Mouse (Mus musculus) midbrain, embryonic 10.5 days (tissue): Measurements from ENCODE around the gene Acsl6. TPM values are rescaled to one million over a fixed set of nuclear protein-coding genes. Genes with fewer than 3 reads are reported as not detected.

ENCODE experiments used
- DNase-seq: peaks from one replicate; pipeline ENCODE4 v3.0.0-alpha.2; 2017; ENCODE audit warnings: low spot score
- H3K27ac ChIP-seq: fragments of 300-500 bp; sonication (generic); replicated peaks from 2 replicates; pipeline ENCODE4 v1.5.1; 2016; ENCODE audit warnings: mild to moderate bottlenecking
- H3K27me3 ChIP-seq: fragments of 300-500 bp; sonication (generic); 2 replicates; pipeline ENCODE4 v1.6.1; 2016; ENCODE audit warnings: low read depth, mild to moderate bottlenecking; ENCODE audit not compliant: poor library complexity, severe bottlenecking
- H3K36me3 ChIP-seq: fragments of 300-500 bp; sonication (generic); 2 replicates; pipeline ENCODE4 v1.6.1; 2016; ENCODE audit warnings: mild to moderate bottlenecking, moderate library complexity
- H3K4me1 ChIP-seq: fragments of 300-500 bp; sonication (generic); 2 replicates; pipeline ENCODE4 v1.6.1; 2016
- H3K4me3 ChIP-seq: fragments of 300-500 bp; sonication (generic); 2 replicates; pipeline ENCODE4 v1.5.1; 2016; ENCODE audit warnings: mild to moderate bottlenecking, moderate library complexity
- H3K9me3 ChIP-seq: fragments of 300-500 bp; sonication (generic); replicated peaks from 2 replicates; pipeline ENCODE4 v1.6.1; 2016; ENCODE audit warnings: mild to moderate bottlenecking
- WGBS: fragments of 180-500 bp; shearing (Covaris S2); methylation state at CpG from one replicate; pipeline ENCODE4 v1.1.7; 2016; 5-methylcytosine and 5-hydroxymethylcytosine counted together
- polyA plus RNA-seq: library from polyadenylated mRNA; unstranded; fragments of >200 nt; fragmentation: Nextera tagmentation; extraction: Ambion mirVana; gene quantifications from 2 replicates; pipeline ENCODE4 v1.2.1, GENCODE M21; 2016

Gene Acsl6
- 14.4 and 20.4 TPM in 2 replicates for polyA plus RNA-seq

GRCm38 (mm10) chr11:54303728-54304470 lies at the start of gene Acsl6:
Gene Acsl6 (plus strand): TSS chr11:54303798.
- WGBS = under 1% methylated on average over 58 of the region's 59 CpGs
- H3K36me3 ChIP-seq = no peaks in the 10 kb centered on the region
- H3K4me3 ChIP-seq = peak within 1 kb of the TSS; percentile 90
- peaks cover 12% of the 10 kb centered on the region for H3K27me3 ChIP-seq
- peak within 1 kb of the TSS; percentile 95 for H3K27ac ChIP-seq
- peak; percentile 67 for DNase-seq
- H3K4me1 ChIP-seq = peaks cover 45% of the 10 kb centered on the region
- no peaks in the 10 kb centered on the region; the same call in 1 of the 2 replicates for H3K9me3 ChIP-seq

- DNase-seq = no peak
- H3K27ac ChIP-seq = no peak overlapping the region
- WGBS = 55% methylated on average over 4 of the region's 4 CpGs
These were observed 49.5 kb upstream of the Acsl6 start for GRCm38 (mm10) chr11:54254114-54254513.

DNA sequence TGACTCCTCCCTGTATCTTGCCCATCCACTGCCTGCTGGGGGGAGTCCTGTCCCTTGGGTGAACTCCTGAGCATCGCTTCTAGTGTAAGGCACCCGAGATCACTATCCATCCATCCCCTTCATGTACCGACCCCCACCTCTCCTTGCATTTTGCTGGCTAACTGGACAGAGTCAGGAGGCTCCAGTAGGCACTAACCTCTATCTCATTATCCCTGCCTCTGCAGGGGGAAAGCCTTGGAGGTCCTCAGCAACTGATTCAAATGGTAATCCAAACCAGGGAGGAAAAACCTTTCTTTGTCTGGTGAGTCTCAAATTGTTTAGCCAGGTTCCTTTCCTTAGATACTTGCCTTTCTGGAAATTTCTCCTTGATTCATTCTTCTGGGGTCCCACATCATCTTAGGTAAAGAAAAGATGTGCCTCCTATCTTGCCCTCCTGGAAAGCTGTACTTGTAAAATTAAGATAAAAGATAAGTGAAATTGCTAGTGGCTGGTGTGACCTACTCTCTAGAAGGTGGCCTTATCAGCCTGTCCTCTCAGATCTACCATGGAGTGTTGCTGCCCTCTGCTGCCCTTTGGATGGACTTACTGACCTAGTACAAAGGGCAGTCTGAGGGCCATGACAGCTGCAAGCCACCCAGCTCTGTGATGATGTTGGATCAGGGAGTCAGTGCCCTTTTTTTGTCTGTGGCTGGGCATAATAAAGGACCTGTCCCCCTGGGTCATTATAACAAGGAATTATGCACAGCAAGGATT lies 46.8 kb upstream of the Acsl6 start:
- Histone ChIP-seq H3K27ac (peak overlapping the region; percentile 29), H3K4me3 (no peak overlapping the region), H3K36me3 (no peaks in the 10 kb centered on the region), H3K9me3 (no peaks in the 10 kb centered on the region), H3K27me3 (peaks cover 10% of the 10 kb centered on the region), H3K4me1 (peaks cover 11% of the 10 kb centered on the region)
- DNase-seq = peak; percentile 79
- 43% methylated on average over 3 of the region's 3 CpGs for WGBS

More at GRCm38 (mm10) chr11:54254114-54254513, 49.5 kb upstream of the Acsl6 start:
- Histone ChIP-seq H3K4me3 (no peak overlapping the region), H3K36me3 (no peaks in the 10 kb centered on the region), H3K27me3 (peaks cover 10% of the 10 kb centered on the region), H3K9me3 (no peaks in the 10 kb centered on the region), H3K4me1 (peaks cover 11% of the 10 kb centered on the region)

GRCm38 (mm10) chr11:54263405-54264031 lies 40.1 kb upstream of the Acsl6 start:
- no peaks in the 10 kb centered on the region for H3K9me3 ChIP-seq
- no peaks in the 10 kb centered on the region for H3K4me1 ChIP-seq
- 7% methylated on average over 1 of the region's 1 CpGs for WGBS
- no peak for DNase-seq
- H3K27me3 ChIP-seq = no peaks in the 10 kb centered on the region
- H3K4me3 ChIP-seq = no peak overlapping the region
- no peaks in the 10 kb centered on the region for H3K36me3 ChIP-seq
- H3K27ac ChIP-seq = no peak overlapping the region

- H3K27me3 ChIP-seq = no peaks in the 10 kb centered on the region
- no peaks in the 10 kb centered on the region for H3K4me1 ChIP-seq
- no peaks in the 10 kb centered on the region for H3K9me3 ChIP-seq
- 52% methylated on average over 2 of the region's 2 CpGs for WGBS
- peak; percentile 43 for DNase-seq
- H3K4me3 ChIP-seq = no peak overlapping the region
- no peak overlapping the region for H3K27ac ChIP-seq
- H3K36me3 ChIP-seq = no peaks in the 10 kb centered on the region
These were observed 39.1 kb upstream of the Acsl6 start for GRCm38 (mm10) chr11:54264542-54264941.

GRCm38 (mm10) chr11:54267177-54267576 lies 36.4 kb upstream of the Acsl6 start, which contains the start of gene Il3:
Gene Il3 (minus strand): TSS chr11:54267277.
- Histone ChIP-seq H3K4me1 (no peaks in the 10 kb centered on the region), H3K4me3 (no peak within 1 kb of the TSS), H3K9me3 (no peaks in the 10 kb centered on the region), H3K36me3 (no peaks in the 10 kb centered on the region), H3K27ac (no peak within 1 kb of the TSS), H3K27me3 (no peaks in the 10 kb centered on the region)
- 85% methylated on average over 6 of the region's 6 CpGs for WGBS
- DNase-seq = no peak

GRCm38 (mm10) chr11:54269191-54269896 lies 34.3 kb upstream of the Acsl6 start:
- WGBS = 76% methylated on average over 3 of the region's 3 CpGs
- Histone ChIP-seq H3K27ac (no peak overlapping the region), H3K9me3 (no peaks in the 10 kb centered on the region), H3K27me3 (no peaks in the 10 kb centered on the region), H3K4me1 (peaks cover 3% of the 10 kb centered on the region; the same call in 1 of the 2 replicates), H3K4me3 (no peak overlapping the region), H3K36me3 (no peaks in the 10 kb centered on the region)
- DNase-seq = no peak

GRCm38 (mm10) chr11:54271437-54271949 lies 32.1 kb upstream of the Acsl6 start:
- Histone ChIP-seq H3K4me3 (no peak overlapping the region), H3K36me3 (no peaks in the 10 kb centered on the region), H3K9me3 (no peaks in the 10 kb centered on the region), H3K27ac (no peak overlapping the region), H3K27me3 (no peaks in the 10 kb centered on the region), H3K4me1 (peaks cover 3% of the 10 kb centered on the region; the same call in 1 of the 2 replicates)
- no peak for DNase-seq
- 83% methylated on average over 5 of the region's 5 CpGs for WGBS

GRCm38 (mm10) chr11:54287821-54288453 lies 15.7 kb upstream of the Acsl6 start:
- Histone ChIP-seq H3K4me1 (no peaks in the 10 kb centered on the region), H3K36me3 (no peaks in the 10 kb centered on the region), H3K4me3 (no peak overlapping the region), H3K27me3 (no peaks in the 10 kb centered on the region), H3K9me3 (no peaks in the 10 kb centered on the region), H3K27ac (no peak overlapping the region)
- WGBS = 88% methylated on average over 8 of the region's 8 CpGs
- no peak for DNase-seq

DNA sequence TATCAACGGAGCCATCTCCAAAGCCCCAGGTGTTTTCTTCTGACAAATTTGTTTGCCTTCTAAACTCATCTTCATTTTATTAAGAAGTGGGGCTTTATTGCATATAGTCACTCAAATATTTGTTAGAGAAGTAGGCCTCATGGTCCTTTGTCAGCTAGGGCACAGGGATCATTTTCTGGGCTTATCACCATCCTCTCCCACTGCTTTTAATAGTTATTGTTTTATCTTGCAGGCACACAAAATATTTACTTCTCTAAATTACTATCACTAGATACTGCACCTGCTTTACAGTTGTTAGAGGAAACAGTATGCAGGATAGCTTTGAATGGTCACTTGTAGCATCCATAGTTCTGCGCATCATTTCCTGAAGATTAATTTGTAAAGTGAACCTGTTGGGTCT lies 11.4 kb upstream of the Acsl6 start:
- Histone ChIP-seq H3K9me3 (no peaks in the 10 kb centered on the region), H3K36me3 (no peaks in the 10 kb centered on the region), H3K27me3 (no peaks in the 10 kb centered on the region), H3K4me1 (no peaks in the 10 kb centered on the region), H3K27ac (no peak overlapping the region), H3K4me3 (no peak overlapping the region)
- no peak for DNase-seq
- whole genome bisulfite sequencing = 91% methylated on average over 2 of the region's 2 CpGs

GRCm38 (mm10) chr11:54293980-54294807 lies 9.4 kb upstream of the Acsl6 start:
- H3K4me1 ChIP-seq = no peaks in the 10 kb centered on the region
- DNase-seq = no peak
- H3K4me3 ChIP-seq = no peak overlapping the region
- no peak overlapping the region for H3K27ac ChIP-seq
- WGBS = 86% methylated on average over 12 of the region's 12 CpGs
- H3K36me3 ChIP-seq = no peaks in the 10 kb centered on the region
- peaks cover 6% of the 10 kb centered on the region; the same call in 1 of the 2 replicates for H3K9me3 ChIP-seq
- H3K27me3 ChIP-seq = no peaks in the 10 kb centered on the region
